Mouse (Mus musculus) cerebellum, adult 8-10 months (tissue): ENCODE measurements at regions not wholly inside any gene's neighbourhood (a gene's known extent, or its start where the extent isn't known, plus 50 kb on each side); places are given as distances from the start of the nearest gene placed in this dataset.
"Not testable (repeated sequence)": the region's sequence is repeated elsewhere in the genome, so short reads cannot be mapped to it uniquely, and the experiment has no call there.

Experiments used
- DNase-seq: peaks from one replicate; pipeline ENCODE4 v3.0.0; 2022

DNA sequence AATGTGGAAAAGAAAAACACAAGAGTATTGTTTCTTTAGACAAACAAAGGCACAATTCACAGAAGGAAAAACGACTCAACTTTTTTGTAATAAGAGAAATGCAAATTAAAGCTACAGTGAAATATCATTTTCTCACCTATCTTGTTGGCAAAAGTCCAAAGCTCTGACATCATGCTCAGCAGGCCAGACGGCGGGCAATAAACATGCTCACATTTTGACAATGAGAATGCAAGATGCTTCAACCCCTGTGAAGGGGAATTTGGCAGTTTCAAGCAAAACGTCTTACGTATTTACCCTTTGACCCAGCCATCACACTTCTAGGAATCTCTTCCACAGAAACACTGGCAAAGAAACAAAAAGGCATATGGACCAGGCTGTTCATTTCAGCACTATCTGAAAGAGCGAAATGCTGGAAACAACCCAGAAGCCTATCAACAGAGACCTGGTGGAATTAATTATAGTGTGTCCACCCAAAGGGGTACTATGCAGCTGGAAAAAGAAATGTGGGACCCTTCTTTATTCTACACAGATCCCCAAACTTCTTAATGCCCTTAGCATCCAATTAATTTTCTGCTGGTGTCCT lies 203.4 kb upstream of the 2610301B20Rik start:
- no peak for DNase-seq

DNA sequence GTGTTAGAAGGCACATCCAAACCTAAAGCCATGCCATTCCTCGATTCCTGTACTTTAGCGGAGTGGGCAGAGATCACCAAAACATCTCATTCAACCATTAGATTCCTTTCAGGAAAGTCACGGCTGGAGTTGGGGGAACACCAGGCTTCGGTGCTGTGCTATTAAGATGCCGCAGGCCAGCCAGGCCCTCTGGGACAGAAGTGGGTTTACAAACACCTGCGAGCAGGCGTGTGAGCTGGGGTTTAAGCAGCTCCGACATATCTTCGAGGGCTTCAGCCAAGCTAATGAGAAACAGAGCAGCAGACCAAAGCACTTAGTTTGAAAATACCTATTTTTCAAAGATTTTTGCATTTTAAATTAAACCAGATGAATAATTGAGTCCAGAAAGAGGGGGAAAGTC lies 183.2 kb upstream of the 2610301B20Rik start:
- no peak for DNase-seq

DNA sequence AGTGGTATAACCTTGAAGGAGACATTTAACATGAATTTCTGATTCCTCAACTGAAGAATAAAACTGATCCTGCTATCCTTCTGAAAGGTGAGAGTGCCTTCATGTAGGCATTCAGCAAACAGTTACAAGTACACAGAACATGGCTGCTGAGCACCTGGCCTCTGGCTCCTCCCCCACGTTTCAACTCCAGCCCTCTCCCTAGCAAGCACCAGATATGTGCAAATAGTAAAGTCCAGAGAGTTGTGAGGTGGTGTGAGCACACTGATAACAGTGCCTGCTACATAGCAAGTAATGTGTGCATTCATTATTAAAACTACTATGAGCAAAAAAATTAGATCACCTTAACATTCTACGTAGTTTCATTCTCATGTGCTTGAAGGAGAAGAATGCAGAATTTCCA lies 181.4 kb upstream of the 2610301B20Rik start:
- no peak for DNase-seq

DNA sequence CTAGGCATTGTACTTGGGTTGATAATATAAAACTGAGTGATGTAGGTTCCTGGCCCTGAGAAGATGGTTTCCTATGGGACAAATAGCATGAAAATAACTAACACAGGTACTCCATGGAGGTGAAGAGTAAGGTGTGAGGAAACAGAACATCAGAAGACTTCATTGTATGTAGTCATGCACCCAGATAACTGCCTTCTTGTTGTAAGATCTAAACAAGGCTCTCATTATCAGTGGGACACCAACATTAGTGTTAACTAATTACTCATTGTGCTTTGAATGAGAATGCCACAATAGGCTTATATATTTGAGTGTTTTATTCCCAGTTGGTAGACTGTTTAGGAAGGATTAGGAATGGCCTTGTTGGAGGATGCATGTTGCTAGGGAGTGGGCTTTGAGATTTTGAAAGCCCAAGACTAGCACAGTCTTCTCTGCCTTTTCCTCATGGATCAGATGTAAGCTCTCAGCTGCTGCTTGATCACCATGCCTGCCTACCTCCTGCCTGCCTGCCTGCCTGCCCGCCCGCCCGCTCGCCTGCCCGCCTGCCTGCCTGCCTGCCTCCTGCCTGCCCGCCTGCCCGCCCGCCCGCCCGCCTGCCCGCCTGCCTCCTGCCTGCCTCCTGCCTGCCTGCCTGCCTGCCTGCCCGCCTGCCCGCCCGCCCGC lies 180.7 kb upstream of the 2610301B20Rik start:
- DNase-seq, result no peak

DNA sequence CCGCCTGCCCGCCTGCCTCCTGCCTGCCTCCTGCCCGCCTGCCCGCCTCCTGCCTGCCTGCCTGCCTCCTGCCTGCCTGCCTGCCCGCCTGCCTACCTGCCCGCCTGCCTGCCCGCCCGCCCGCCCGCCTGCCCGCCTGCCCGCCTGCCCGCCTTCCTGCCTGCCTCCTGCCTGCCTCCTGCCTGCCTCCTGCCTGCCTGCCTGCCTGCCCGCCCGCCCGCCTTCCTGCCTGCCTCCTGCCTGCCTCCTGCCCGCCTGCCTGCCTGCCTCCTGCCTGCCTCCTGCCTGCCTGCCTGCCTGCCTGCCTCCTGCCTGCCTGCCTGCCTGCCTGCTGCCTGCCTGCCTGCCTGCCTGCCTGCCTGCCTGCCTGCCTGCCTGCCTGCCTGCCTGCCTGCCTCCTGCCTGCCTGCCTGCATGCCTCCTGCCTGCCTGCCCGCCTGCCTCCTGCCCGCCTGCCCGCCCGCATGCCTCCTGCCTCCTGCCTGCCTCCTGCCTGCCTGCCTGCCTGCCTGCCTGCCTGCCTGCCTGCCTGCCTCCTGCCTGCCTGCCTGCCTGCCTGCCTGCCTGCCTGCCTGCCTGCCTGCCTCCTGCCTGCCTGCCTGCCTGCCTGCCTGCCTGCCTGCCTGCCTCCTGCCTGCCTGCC lies 180.1 kb upstream of the 2610301B20Rik start:
- not testable (repeated sequence) for DNase-seq

DNA sequence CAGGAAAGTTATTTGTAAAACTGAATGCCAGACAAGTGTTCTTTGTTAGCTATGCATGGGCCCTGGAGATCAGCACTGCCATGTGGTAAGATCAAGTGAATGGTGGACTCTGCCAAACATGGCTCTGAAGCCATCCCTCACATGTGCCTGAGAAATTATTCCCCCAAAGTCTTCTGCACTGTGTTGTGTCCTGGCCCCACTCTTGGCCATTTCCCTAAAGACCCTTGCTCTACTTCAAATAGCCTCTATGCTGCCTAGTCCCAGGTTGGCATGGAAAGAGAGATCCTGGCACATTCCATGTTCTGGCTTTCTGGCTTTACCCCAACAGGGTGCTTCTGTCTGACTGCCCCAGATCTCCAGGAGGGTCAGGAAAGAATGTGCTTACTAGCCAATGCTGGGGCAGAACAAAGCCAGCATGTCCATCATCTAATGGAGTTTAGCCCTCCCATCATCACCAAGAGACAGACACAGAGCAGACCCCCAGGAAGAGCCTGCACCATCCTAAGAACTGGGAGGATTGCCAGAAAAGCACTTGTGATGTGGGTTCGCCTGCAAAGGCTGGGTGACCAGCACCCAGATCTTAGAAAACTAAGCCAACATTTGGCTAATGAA lies 177.0 kb upstream of the 2610301B20Rik start:
- DNase-seq, result no peak

DNA sequence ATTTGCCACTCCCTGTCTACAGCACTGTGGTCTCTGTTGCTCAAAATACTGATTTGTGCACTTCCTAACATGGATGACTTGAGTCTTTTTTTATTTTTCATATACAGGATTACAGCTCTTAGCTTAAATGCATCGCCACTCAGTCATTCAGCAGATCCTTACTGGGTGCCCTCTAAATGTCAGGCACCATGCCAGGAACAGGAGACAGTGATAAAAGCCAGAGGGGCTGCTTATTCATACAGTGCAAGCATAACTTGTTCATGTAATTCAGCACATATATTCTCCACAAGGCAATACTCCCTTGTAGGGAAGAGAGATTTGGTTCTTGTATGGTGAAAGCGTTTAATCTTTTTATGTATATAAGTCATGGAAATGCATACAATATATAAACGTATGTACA lies 175.7 kb upstream of the 2610301B20Rik start:
- DNase-seq, result no peak

DNA sequence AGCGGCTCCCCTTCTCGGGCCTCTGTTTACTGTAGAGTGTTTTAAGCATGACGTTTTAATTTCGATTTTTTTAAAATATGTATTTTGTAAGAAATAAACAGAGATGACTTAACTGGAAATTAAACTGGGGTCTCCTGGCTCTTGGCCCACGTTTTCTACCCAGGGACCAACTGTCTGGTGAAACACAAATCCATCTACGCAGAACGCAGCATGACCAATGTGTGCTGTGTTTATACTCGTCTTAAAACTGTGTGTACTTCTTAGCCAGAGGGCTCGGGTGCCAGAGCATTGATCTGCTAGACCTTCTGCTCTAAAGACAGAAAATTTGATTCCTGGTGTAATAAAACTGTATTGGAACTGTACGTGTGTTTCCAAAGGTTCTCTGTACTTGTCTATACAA lies 172.8 kb upstream of the 2610301B20Rik start:
- DNase-seq, result no peak

DNA sequence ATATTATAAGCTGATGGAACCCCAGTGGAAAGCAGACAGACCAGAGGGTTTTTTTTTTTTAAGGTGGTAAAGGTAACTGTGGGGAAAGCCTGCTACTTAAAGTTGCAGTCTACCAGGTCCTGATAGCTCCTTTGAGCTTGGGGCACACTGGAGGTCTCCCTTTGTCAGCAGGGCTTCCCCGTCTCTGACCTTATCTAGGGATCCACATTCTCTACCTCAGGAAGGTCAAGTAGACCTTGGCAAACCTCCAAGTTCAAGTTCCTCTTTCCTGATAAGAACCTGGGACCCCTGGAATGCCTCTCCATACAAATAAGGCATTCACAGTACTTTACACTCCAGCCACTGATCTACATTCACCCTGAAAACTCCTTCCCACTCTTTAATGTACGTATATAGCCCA lies 171.1 kb upstream of the 2610301B20Rik start:
- no peak for DNase-seq

DNA sequence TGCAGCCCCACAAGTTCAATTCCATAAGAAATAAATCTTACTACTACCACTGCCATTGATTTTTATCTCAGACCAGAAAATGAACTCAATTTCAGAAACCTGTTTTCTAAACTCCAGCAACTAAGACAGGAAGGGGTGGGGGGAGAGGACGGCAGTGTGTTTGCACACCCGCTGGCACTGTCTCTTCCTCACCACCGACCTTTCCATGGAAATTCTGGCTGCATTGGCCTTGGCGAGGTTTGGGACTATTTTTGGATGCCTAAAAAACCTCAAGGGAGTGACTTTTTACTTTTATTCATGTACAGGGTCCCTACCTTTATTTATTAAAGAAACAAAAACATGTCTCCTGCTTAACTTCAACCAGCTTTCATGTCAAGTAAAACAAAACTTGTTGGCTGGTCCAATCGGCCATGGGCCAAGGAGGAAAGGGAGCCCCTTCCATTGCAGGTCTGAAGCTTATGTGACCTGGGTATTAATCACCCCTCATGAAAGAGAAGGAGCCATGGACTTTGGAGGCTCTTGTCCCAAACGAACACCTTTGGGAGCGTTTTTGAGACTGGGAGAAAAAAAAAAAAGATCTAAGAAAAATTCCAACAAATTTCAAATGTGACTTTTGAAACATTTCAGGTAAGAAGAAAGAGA lies 167.2 kb upstream of the 2610301B20Rik start:
- DNase-seq, result no peak

DNA sequence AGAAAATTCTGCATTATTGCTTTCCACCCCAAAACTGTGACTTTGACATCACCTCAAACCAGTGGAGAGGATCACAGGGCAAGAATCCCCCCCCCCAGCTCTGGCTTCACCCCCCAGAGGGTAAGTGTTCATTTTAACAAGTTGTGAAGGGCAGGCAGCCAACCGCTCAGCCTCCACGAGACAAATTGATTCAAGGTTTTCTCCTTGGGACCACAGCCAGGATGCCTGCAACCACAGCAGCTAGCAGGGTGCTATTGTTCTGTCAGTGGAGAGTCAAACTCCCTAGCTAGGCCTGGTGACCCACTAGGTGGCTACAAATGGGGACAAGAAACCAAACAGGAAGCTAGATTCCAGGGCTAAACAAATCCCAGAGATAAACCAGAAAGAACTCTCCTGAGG lies 166.6 kb upstream of the 2610301B20Rik start:
- DNase-seq, result no peak

DNA sequence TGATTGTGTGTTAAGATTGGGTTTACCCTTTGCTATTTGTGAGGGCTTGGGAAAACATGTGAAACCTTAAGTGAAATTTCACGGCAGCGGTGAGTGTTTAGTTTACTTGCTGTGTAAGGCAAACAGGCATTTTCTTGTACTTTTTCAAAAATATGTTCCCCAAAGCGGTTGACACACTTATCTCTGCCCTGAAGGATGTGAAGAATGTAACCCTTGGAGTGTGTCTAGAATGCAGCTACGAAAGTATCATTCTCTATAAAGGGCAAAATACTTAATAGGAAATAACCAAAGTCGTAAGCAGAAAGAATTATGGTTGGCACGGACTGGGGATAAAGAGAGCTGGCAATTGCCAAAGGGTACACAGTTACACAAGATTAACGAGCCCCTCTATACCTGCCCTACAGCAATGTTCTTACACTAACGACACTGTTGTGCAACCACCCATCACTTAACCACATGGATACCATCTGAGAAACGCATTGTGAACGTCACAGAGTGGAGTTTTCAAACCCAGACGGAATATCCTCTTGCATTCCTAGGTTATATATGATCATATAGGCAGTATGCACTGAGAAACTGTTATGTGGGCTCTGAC lies 162.3 kb upstream of the 2610301B20Rik start:
- no peak for DNase-seq

DNA sequence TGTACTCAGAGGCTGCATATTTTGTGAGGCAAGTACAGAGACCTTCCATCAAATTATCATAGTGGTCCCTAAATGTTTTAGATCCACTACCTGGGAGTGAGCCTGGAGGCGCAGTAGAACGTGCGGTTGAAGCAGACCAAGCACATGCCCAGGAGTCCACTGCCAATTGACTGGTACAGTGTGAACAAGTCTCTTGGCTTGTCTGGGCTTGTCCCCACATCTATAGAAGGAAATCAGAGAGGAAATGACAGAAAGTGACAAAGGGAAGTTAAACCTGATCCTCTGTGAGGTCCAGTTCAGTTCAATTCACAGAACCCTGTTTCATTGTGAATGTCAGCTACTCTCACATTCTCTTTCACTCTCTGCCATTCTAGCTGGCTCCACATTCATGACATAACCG lies 151.0 kb upstream of the 2610301B20Rik start:
- no peak for DNase-seq

DNA sequence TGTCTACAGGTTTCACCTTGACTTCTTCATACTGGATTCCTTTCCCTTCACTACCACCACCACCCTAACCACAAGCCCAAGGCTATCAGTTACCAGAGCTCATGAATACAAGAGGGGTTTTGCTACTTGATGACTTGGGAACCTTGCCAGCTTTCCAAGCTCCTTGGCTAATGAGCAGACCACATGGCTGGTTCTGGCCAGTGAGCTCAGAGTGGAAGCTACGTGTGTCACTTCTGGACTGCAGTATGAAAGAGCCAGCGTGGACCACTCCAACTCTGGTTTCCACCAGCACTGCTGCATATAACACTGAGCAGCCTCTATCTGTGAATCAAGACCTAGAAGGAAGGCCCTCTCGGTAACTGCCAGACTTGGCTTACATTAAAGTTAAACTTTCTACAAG lies 146.4 kb upstream of the 2610301B20Rik start:
- no peak for DNase-seq

DNA sequence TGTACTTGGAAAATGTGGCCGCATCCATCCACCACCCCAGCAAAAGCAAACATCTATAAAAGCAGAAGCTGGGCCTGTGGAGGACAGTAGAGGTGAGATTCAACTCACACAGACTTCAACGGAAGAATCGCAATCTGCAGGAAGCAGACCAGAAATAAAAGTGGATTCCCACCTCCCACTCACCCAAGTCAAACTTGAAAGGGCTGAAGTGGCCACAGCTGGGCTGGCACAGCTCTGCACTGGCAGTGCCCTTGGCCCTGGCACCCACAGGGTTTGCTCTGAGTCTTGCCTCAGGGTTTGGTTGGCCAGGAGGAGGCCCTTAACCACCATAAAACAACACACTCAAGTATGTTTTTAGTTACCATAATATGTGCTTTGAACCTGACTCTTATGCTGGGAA lies 129.1 kb upstream of the 2610301B20Rik start:
- no peak for DNase-seq

DNA sequence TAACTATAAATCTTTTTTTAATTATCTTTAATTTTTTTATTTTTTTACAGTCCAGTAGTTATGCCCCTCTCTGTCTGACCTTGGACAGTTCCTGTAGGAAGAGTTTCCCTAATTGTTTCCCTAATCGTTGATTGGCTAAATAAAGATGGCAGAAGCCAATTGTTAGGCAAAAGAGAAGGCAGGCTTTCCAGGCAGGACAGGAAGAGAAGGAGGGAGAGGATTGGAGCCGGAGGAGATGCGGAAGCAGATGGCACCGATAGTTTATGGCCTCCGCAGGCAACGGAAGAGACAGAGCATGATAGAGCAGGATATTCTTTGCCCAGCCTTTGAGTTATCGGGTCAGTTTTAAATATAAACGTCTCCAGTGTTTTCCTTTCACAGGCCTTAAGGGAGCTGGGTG lies 125.5 kb upstream of the 2610301B20Rik start:
- no peak for DNase-seq

DNA sequence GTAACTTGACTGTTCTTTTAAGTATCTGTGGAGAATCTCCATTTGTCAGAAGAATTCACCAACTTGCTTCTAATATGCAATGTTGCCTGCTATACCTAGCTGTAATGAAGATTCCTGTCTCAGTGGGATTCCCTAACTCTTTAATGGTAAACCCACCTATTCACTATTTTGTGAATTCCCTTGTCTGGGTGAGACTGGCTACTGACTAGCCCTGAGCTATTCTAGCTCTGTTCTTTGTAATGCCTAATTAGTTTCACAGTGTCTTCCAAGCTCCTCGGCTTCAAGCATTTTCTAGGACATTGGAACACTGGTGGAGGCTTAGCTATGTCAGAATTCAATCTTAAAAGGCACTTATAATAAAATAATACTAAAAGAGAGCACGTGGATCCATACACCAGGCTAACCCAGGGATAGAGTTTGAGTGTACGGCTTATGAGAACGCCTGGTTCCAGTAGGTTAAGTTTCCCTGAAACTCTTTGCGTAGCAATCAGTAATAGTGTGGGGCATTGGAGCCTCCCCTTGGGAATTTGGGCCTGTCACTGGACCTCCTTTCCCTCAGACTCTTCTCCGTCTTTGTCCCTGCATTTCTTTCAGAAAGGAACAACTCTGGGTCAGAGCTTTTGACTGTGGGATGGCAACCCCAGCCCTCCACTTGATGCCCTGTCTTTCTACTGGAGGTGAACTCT lies 123.8 kb upstream of the 2610301B20Rik start:
- not testable (repeated sequence) for DNase-seq

DNA sequence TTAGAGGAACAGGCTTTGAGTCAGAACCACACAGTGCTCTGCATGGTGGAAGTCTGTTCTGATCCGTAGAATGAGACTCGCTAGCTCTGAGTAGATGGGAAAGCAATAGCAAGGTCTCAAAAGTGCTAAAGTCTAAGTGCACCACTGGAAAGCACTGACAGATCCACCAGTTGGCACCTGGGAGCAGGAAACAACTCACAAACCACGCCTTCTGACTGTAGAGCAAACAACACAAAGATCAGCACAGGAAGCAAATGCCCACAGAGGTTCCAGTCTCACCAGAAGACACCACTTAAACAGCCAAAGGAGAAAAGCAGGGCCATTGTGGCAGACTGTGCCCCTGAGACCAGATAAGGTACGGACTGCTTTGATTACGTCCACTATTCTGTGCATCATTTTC lies 121.1 kb upstream of the 2610301B20Rik start:
- no peak for DNase-seq

DNA sequence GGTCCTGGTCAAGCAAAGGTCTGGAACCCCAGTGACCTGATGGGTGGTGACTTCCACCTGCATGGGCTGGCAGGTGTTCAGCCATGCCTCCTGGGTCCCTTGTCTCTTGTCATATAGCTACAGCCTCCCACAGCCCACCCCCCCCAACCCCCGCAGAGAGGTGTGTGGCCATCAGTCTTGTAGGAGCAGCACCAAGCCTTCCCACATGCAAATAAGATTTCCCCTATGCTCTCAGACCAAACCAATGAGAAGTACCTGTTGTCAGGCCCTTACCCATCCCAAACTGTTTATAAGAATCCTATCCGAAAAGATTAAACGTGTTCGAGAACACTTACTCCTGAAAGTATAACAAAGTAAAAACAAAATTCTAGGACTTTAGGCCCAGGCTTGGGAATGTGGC lies 114.8 kb upstream of the 2610301B20Rik start:
- DNase-seq, result no peak

DNA sequence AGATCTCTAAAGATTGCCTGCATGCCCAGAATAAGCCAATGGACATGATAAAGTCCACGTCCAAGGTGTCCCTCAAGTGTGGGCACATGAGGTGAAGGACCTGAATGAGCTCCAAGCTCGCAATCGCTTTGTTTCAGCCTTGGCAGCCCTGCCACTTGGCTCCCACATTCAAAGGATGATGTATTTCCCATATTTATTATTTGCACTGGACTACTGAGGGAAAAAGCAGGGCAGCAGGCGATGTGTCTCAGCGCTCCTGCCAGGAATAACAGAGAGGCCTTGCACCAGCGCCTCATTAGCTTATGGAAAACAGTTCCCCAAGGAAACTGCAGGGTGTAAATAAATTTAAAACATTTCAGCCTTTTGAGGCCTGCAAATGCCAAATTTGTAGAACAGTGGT lies 106.6 kb upstream of the 2610301B20Rik start:
- peak; percentile 17 for DNase-seq

DNA sequence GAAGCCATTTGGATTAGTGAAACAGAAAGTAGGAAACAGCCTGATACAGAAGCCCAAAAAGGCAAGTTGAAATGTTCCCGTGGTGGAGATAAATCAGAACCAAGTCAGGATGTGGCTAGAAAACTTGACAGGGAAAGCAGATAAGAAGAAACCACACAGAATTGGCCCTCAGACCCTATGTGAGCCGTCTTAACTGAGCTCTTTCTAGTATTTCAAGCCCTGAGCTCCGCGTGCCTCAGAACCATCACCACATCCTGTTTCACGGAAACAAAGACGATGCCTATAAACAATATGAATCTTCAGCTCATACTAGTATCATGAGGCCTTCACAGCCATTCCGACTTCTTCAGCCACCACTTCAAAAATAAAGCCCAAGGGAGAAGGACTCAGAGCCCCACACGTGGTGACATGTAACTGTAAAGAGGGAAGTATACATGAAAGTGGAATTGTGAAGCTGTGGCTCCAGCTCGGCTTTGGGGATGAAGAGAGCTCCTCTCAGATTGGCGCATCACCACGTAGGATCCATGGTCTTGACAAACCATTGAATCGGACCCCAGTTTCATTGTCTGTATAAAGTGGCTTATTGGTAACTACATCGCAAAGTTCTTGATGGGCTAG lies 104.2 kb upstream of the 2610301B20Rik start:
- no peak for DNase-seq

DNA sequence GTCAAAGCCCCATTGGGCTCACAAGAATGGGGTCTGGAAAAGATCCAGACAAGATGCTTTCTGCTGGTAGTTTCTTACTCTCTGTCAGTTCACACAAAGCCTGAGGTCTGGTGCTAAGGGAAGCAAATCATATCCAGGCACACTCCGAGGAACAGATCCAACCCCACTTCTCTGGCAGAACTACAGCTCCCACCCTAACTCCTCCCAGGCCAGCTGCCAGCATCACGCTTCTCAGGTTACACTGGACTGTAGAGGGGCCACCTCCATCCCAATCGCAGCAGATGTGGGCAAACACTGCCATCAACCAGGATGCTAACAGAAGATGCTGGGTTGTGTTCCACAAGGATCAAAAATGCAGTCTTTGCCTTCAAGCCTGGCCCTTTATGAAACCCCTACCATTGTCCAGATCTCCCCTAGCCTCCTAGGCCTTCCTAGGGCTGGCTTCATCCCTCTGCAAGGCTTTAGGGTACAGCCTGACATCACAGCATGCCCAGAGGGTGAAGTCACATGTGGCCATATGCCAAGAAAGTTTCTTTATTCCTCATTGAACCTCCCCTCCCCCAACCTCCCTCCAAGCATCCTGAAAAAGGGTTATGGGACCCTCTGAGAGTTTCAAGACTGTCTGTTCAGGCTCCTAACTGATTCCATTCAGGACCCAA lies 99.6 kb upstream of the 2610301B20Rik start:
- DNase-seq, result no peak
